Mouse (Mus musculus) kidney, adult 11 months (tissue): ENCODE data around the gene Ccser2.

Experiments used
- DNase-seq: peaks from one replicate; pipeline ENCODE4 v3.0.0; 2022

Gene Ccser2

DNA sequence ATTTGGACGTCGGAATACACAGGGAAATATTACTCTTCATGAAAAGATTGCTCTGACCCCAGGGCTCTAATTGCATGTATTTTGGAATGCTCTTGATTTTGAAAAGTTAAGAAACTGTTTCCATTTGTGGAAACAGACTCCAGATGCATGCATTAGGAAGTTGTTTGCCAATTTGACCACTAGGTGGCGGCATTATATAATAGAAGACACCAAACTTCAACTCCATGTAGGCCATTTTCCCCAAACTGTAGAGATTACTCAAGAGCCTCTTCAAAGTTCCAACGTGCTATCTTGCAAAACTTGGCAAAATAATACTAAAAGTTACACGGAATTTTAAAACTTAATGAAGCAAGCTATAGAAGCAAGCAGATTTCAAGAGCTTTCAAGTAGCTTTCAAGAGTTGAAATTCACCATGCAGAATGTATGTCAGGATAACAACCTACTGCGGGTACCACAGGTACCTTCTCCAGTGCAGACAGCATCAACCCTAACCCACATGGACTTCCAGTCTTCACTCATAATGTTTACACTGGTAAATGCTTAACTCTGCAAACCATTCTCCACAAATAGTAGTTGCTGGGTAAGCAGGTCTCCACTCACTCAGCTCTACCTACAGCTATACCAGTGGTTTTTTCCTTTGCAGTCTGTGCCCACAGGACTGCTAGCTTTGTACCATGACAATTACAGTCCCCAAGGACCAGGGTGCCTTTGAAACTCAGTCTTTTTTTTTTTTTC, 101.4 kb downstream of the Ccser2 start:
- DNase-seq: peak; percentile 23

DNA sequence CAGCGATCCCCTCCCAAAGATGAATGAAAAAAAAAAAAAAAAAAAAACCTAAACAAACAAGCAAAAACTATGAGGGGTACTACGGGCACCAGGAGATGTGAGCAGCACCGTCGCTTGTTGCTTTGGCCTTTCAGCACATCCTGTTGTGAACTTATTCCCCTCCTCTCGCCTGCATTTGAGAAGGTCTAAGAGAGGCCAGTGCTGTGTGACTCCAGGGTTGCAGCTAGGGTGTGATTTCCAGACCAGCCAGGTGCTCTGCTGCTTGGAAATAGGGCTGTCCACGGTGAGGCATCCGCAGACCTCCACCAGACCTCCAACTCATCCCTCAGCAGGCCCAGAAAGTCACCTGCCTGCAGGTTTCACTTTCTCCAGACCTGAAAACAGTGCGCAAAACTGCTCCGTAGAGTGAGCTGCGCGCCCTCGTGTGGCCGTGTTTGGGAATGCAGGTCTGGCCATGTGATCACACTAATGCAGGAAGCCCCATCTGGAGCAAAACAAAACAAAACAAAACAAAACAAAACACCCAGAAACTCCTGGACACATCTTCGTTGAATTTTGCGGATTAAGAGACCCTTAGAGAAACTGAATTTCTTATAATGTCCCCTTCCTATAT, 104.6 kb downstream of the Ccser2 start:
- peak; percentile 78 for DNase-seq

DNA sequence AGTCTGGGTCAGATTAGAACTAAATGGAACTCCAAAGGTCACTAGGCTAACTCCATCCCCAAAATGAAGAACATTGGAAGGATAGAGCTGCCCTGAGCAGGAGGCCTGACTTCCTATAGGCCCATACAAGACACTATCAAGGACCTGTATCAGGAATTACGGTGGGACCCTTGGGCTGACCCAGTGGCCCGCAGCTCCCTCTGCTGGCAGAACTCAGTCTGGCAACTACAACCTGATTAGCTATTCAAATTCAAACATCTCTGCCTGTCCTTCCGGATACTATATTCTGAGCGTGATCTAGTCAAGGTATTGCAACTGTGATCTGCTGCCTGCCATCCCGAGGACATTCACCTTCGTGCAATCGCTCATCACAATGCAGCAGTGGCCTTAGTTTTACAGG, 106.2 kb downstream of the Ccser2 start:
- DNase-seq: peak; percentile 17

DNA sequence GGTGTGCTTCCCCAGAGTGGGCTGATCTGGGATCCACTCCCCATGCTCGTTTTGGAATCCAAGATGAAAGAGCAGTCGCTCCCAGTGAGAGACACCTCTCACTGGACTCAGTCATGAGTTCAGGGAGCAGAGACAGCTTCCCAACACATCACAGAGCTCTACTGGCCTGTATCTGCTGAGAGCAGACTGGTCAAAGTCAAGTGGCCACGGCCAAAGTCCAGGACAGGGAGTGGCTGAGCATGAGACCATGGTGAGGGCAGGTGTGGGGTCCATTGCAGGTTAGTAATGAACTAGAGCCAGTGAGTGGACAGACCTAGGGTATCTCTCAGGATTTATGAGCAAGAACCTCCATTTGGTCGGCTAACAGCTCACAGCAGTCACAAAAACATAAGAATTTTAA, 109.6 kb downstream of the Ccser2 start:
- no peak for DNase-seq

DNA sequence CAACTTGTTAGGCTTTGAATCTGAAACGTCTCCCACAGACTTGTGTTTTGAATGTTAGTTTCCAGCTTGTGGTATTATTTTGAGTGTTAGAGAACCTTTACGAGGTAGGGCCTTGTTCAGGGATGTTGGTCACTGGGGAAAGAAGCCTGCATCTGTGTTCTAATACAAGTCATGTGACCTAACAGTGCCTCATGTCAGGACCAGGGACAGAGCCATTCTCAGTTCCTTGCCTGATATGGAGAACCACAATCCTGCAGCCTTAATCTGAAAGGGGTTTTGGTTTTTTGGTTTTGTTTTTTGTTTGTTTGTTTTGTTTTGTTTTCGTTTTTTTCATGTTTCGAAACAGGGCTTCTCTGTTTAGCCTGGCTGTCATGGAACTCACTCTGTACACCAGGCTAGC, 115.6 kb downstream of the Ccser2 start:
- no peak for DNase-seq

DNA sequence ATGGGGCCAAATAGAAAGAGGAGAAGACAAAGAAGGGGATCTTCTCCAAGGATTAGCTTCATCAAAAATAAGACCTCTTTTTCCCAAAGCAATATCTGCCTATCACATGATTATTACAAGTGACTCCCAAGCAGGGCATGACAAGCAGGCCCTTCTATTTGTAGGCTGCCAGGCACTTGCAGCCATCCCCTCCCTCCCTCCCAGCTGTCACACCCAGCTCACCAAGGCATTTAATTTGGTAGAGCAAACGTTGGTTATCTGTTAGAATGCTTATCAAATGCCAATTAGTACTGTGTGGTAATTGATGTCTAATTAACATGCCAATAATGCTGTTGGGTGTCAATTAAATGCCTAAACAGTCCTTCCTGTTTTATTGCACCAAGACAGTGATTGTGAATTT, 119.7 kb downstream of the Ccser2 start:
- DNase-seq: no peak
